Mouse (Mus musculus) E14TG2a.4 (cell line): ENCODE data around the gene Fcer1g.
A peak's percentile ranks its signal among the peaks of the same experiment; 100 is the strongest.

Experiments
- H3K27me3 ChIP-seq: 2 replicates; pipeline ENCODE4 v1.6.1; 2014; ENCODE audit warnings: low read length, control low read depth; ENCODE audit not compliant: insufficient read depth
- H3K36me3 ChIP-seq: 2 replicates; pipeline ENCODE4 v1.6.1; 2014; ENCODE audit warnings: low read length, control low read depth; ENCODE audit not compliant: insufficient read depth
- H3K4me1 ChIP-seq: replicated peaks from 2 replicates; pipeline ENCODE4 v1.6.1; 2014; ENCODE audit warnings: low read depth, low read length, control low read depth
- H3K4me3 ChIP-seq: replicated peaks from 2 replicates; pipeline ENCODE4 v1.5.1; 2014; ENCODE audit warnings: mild to moderate bottlenecking, low read length
- H3K9me3 ChIP-seq: 2 replicates; pipeline ENCODE4 v1.6.1; 2014; ENCODE audit warnings: low read length, control low read depth
- CTCF ChIP-seq: conservative IDR thresholded peaks from 2 replicates; pipeline ENCODE4 v1.5.1; 2014; ENCODE audit warnings: low read length
- NANOG ChIP-seq: IDR thresholded peaks from 2 replicates; pipeline ENCODE4 v1.6.1; 2014; ENCODE audit warnings: borderline replicate concordance, low read length, mixed read lengths
- POU5F1 ChIP-seq: IDR thresholded peaks from 2 replicates; pipeline ENCODE4 v1.6.1; 2014; ENCODE audit warnings: low read length, borderline replicate concordance

Gene Fcer1g

DNA sequence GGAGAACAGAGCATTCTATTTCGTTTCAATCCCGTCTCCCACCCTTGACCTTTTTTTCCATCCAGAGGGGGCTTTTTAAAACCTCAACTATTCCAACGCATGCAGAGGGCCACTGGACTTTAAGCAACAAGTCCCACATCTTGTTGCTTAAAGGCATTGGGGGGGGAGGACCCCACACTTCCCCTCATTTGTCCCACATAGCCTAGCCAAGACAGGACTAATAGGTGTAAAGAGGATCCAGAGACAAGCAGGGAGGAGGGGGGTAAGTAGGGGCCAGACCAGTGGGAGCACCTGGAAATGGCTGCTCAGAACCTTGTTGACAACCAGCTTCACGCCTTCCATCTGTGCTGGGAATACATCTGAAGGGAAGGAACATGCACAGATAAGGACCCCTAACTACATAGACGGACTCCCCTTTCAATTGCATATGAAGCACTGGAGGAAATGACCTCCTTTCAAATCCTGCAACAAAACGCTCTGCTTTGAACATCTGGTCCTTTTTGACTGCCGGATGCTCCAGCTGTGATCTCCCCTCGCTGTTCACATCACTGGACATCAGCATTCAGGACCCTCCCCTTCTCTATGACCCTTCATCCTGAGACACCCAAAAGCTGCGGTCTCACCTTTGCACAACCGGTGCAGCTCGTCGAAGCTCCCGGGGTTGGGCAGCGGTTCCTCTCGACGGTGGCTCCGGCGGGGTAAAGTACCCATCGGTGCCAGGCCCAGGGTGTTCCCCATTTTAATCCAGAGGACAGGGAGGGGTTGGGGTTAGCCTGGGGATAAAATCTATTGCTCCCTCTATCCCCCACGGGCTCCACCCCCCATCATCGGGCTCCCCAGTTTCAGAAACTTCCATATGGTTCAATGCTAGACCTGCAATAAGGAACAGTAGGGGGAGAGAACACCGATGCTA, 12.6 kb downstream of the Fcer1g start:
- TF ChIP-seq CTCF (no peak), POU5F1 (no peak), NANOG (no peak; the same call in 1 of the 2 replicates)
- Histone ChIP-seq H3K27me3 (no peaks in the 10 kb centered on the region), H3K36me3 (peaks cover 23% of the 10 kb centered on the region), H3K4me3 (peak overlapping the region; percentile 85), H3K9me3 (no peaks in the 10 kb centered on the region), H3K4me1 (peaks cover 72% of the 10 kb centered on the region)

DNA sequence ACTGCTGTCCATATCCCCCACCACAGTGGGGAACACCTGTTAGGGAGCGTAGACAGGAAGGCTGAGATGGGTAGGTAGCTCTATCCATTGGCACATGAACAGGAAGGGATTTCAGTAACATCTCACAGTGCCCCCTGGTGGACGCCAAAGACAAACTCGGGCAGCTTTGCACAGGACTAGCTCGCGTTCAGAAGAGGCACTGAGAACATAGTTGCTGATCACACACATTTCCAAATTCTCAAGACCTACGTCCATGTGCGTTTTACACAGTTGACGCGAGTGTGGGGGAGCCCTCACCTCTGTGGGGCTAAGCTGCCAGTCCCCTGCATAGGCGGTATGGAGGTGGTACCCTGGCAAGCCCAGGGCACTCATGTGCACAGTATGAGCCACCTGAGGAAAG, 13.3 kb downstream of the Fcer1g start:
- no peaks in the 10 kb centered on the region for H3K9me3 ChIP-seq
- peak overlapping the region; percentile 85 for H3K4me3 ChIP-seq
- peaks cover 69% of the 10 kb centered on the region for H3K4me1 ChIP-seq
- H3K27me3 ChIP-seq: peaks cover 4% of the 10 kb centered on the region; the same call in 1 of the 2 replicates
- TF ChIP-seq NANOG (no peak), CTCF (peak; percentile 60)
- peaks cover 23% of the 10 kb centered on the region for H3K36me3 ChIP-seq

DNA sequence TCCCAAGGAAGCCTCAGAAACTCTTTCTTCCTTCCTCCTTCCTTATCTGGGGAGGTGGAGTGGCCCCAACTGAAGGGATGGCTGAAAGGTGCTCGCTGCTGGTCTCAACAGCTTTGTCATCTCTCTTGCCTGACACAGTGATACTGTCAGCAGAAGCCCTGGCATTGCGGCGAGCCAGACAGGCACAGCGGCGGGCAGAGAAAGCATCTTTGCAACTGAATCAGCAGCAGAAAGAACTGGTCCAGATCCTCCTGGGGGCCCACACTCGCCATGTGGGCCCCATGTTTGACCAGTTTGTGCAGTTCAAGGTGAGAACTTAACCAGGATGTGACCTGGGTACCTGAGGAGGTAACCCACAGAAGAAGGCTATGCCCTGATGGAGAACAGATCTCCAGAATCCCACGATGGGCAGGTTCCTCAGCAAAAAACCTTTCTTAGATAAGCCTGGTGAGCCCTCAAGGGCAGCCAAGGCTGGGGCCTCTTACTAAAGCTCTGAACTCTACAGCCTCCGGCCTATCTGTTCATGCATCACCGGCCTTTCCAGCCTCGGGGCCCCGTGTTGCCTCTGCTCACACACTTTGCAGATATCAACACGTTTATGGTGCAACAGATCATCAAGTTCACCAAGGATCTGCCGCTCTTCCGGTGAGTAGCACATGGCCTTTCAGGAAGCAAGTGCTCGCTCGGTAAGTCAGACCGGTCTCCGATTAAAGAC, 17.8 kb downstream of the Fcer1g start:
- no peak for TF ChIP-seq POU5F1
- TF ChIP-seq CTCF: no peak
- TF ChIP-seq NANOG: no peak
- no peak overlapping the region for H3K4me3 ChIP-seq
- peaks cover 23% of the 10 kb centered on the region for H3K36me3 ChIP-seq
- peaks cover 7% of the 10 kb centered on the region; the same call in 1 of the 2 replicates for H3K27me3 ChIP-seq
- H3K4me1 ChIP-seq: peaks cover 59% of the 10 kb centered on the region
- H3K9me3 ChIP-seq: no peaks in the 10 kb centered on the region

DNA sequence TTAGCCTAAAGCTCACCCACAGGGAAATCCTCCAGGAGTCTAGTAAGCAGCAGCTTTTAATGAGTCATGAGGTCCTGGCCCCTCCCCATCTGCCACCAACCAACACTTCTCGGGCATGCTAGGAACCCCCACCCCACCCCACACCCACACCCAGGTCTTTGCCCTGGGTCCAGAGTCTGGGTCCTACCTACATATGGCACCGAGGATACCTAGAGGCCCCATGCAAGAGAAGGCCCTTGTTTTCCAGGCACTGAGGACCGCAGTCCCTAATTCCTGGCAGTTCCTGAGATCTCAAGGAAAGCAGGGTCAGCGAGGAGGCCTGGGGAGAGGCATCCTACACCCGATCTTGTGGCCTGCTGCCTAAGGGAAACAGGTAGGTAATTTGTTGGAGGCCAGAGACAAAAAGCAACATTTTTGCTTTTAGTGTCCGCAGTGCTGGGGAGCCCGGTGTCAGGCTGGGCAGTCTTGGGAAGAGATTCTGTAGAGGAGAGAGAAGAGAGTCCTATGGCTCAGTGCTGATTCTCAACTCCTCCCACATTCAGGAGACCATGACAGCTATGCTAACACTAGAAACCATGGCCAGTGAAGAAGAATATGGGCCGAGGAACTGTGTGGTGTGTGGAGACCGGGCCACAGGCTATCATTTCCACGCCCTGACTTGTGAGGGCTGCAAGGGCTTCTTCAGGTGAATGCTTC, 20.2 kb downstream of the Fcer1g start, which contains the start of gene Nr1i3:
Gene Nr1i3 (plus strand): TSS at position 170 of the 696 bp plus-strand sequence.
- H3K4me1 ChIP-seq: peaks cover 34% of the 10 kb centered on the region
- H3K9me3 ChIP-seq: no peaks in the 10 kb centered on the region
- no peak within 1 kb of the TSS for H3K4me3 ChIP-seq
- H3K36me3 ChIP-seq: peaks cover 5% of the 10 kb centered on the region; the same call in 1 of the 2 replicates
- peaks cover 7% of the 10 kb centered on the region; the same call in 1 of the 2 replicates for H3K27me3 ChIP-seq
- TF ChIP-seq NANOG: no peak

GRCm38 (mm10) chr1:171212854-171213253, 21.3 kb downstream of the Fcer1g start:
- Histone ChIP-seq H3K36me3 (no peaks in the 10 kb centered on the region), H3K4me3 (no peak overlapping the region), H3K27me3 (peaks cover 7% of the 10 kb centered on the region; the same call in 1 of the 2 replicates), H3K9me3 (no peaks in the 10 kb centered on the region), H3K4me1 (peaks cover 23% of the 10 kb centered on the region)
- TF ChIP-seq CTCF (no peak), POU5F1 (no peak), NANOG (no peak)

DNA sequence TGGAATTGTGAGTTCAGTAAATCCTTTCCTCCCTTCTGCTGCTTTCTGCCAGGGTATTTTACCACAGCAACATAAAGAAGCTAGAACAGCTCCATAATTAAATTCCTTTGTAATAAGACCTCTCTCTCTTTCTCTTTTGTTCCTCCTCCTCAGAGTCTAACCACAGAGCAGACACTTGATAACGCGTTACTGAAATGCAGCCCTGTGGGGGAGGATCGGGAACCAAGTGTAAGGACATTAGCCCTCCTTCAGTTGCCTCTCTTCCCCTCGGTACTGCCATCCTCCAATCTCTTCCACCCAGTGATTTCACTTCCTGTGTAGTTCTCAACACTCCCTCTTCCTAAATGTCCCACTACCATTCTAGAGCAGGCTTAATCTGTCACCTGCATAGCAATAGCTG, 24.8 kb downstream of the Fcer1g start:
- Histone ChIP-seq H3K36me3 (no peaks in the 10 kb centered on the region), H3K4me3 (no peak overlapping the region), H3K9me3 (no peaks in the 10 kb centered on the region), H3K27me3 (peaks cover 11% of the 10 kb centered on the region), H3K4me1 (peaks cover 7% of the 10 kb centered on the region; the same call in 1 of the 2 replicates)
- TF ChIP-seq CTCF: no peak
- no peak for TF ChIP-seq NANOG
- no peak for TF ChIP-seq POU5F1

DNA sequence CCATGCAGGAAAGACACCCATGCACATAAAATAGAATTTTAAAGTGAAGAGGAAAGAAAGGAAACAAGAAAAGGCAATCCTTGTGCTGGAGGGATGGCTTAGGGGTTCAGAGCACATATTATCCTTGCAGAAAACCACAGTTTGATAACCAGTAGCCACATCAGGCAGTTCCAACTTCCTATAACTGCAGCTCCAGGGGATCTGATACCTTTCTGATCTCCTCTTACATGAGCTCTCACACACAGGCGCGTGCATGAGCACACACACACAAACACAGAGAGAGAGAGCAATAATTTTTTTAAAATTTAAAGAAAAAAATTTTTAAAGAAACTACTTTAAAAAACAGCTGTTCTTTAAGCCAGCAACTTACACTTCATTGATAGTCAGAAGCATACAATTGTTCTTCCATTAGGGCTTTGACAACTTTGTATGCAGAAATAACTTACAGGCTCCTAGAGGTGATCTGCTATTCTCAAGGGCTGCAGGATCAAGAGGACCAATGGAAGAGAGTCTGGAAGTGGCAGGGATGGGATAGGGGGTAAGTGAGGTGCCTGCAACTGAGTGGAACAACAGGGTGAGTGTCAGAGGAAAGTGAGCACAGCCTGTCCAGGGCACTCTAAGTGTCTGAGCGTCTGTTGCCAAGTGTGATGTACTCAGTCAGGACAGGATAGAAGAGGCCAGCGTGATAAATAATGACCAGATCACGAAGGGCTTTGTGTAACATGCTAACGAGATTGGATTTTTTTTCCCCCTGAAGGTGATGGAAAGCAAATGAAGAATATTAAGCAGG, 28.3 kb downstream of the Fcer1g start:
- no peaks in the 10 kb centered on the region for H3K36me3 ChIP-seq
- H3K4me3 ChIP-seq: no peak overlapping the region
- no peak for TF ChIP-seq POU5F1
- no peak for TF ChIP-seq CTCF
- no peak for TF ChIP-seq NANOG
- peaks cover 11% of the 10 kb centered on the region for H3K27me3 ChIP-seq
- H3K9me3 ChIP-seq: no peaks in the 10 kb centered on the region
- peaks cover 4% of the 10 kb centered on the region; the same call in 1 of the 2 replicates for H3K4me1 ChIP-seq

- H3K9me3 ChIP-seq: no peaks in the 10 kb centered on the region
- no peaks in the 10 kb centered on the region for H3K36me3 ChIP-seq
- TF ChIP-seq POU5F1 (no peak), NANOG (no peak), CTCF (no peak)
- H3K4me3 ChIP-seq: no peak overlapping the region
- peaks cover 4% of the 10 kb centered on the region; the same call in 1 of the 2 replicates for H3K4me1 ChIP-seq
- H3K27me3 ChIP-seq: peaks cover 11% of the 10 kb centered on the region
Observed at GRCm38 (mm10) chr1:171204249-171204644, 29.9 kb downstream of the Fcer1g start.
